Mouse (Mus musculus) naive thymus-derived CD4-positive, alpha-beta T cell, adult 2 months (primary cell): ENCODE data around the gene H2-Q2.
"Not testable (repeated sequence)": the region's sequence is repeated elsewhere in the genome, so short reads cannot be mapped to it uniquely, and the experiment has no call there.

Experiments
- DNase-seq: peaks from one replicate; pipeline ENCODE4 v3.0.0-alpha.2; 2011; ENCODE audit warnings: low read depth

The H2-Q2 gene

GRCm38 (mm10) chr17:35342071-35342671, at the start of gene H2-Q2:
H2-Q2 (plus strand) TSS chr17:35342242.
- DNase-seq = peak; percentile 48

DNA sequence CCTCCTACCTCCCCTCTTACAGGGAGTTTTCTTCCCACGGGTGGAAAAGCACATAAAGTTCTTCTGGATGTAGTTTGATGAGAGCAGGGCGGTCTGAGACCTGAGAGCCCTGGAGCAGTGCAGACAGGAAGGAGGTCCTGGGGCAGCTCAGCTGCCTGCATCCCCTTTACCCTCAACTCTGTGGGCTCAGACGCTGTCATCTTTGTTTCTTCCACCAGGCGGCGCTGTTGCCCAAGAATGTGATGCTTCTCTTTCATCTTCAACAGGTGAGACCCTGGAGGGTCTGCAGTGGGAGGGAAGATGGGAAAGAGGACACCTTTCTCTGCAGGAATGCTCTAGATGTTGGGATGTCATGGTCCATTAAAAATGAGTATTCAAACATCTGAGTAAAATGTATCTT, 46.2 kb upstream of the H2-Q2 start:
- peak; percentile 76 for DNase-seq

GRCm38 (mm10) chr17:35300261-35300945, 41.6 kb upstream of the H2-Q2 start:
- DNase-seq = peak; percentile 37

DNA sequence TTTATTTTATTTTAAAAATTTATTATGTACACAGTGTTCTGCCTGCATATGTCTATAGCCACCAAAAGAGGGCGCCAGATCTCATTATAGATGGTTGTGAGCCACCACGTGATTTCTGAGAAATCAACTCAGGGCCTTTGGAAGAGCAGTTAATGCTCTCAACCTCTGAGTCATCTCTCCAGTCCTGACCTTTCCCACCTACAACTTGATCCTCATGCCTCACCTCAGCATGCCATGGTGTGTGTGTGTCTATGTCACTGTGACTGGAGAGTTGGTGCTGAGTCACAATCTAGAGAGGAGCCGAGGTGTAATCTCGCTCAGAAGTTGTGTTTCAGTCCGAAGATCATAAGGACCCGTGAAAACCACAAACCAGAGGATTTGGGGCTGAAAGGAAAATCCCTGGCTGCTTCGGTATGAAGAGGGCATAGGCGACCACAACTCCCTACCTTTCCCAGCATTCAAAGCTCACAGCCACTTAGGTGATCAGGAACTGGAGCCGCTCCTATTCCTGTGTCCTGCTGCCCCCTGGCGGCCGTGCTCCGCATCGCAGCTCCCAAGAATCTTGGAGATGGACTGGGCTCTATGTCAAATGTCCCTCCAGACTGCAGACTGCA, 40.3 kb upstream of the H2-Q2 start:
- DNase-seq = peak; percentile 91

GRCm38 (mm10) chr17:35303271-35303670, 38.8 kb upstream of the H2-Q2 start:
- DNase-seq = no peak

DNA sequence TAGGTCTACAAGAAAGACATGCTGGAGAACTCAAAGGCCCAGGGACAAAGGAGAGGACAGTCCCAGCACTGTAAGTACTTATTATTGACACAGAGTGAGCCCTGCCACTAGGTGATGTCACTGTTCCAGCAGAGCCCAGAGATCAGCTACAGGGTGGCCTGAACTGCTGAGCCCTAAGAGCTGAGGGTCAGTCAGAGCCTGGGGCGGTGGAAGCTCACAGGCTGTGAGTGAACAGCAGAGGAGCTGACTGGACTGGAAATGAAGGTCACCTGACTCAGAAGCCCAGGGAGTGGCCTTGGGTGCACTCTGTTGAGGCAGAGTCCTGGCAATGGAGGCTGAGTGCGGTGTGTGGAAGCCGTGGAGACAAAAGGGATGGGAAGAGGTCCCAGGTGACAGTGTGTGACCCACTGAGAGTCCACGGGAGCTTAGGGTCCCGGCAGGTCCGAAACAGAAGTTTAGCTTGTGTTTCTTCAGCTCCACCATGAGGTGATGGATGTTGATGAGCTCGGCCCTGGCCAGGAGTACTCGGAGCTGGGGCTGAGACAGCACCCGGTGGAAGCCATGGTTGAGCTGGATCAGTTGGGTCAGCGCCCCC, 38.2 kb upstream of the H2-Q2 start:
- no peak for DNase-seq

DNA sequence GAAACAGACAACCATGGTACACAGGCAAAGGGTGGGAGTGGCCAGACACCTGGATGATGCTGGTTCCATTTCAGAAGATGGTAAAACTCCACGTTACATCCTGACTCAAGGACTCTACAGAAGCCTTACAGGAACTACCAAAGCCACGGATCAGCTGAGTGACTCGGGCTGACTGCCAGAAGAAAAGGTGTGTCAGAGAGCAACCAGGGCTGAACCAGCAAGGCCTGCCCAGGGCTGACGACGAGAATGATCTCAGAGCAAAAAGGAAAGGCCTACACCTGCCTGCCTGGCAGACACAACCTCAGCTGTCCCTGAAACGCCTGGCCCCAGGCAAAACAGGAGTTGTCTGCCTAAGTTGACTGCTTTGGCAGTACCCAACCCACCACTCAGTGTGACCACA, 37.6 kb upstream of the H2-Q2 start:
- peak; percentile 25 for DNase-seq

DNA sequence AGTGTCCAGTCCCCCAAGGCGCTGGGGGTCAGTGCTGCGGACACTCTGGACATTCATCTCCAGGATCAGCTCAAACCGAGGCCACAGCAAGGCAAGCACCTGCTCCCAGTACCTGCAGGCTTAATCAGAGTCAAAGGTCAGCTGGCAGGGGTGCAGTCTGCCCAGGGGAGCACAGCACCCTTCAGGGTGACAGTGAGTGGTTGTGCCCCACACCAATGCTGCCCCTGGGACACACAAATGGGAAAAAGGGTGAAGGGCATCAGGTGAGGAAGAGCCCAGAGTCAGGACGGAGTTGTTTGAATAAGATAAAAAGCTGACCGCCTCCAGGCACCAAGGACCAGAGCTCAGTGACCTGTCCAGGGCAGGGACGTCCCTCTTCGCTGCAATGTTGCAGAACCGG, 37.1 kb upstream of the H2-Q2 start:
- not testable (repeated sequence) for DNase-seq

- DNase-seq = no peak
Measured at GRCm38 (mm10) chr17:35318671-35319070, 23.4 kb upstream of the H2-Q2 start.

DNA sequence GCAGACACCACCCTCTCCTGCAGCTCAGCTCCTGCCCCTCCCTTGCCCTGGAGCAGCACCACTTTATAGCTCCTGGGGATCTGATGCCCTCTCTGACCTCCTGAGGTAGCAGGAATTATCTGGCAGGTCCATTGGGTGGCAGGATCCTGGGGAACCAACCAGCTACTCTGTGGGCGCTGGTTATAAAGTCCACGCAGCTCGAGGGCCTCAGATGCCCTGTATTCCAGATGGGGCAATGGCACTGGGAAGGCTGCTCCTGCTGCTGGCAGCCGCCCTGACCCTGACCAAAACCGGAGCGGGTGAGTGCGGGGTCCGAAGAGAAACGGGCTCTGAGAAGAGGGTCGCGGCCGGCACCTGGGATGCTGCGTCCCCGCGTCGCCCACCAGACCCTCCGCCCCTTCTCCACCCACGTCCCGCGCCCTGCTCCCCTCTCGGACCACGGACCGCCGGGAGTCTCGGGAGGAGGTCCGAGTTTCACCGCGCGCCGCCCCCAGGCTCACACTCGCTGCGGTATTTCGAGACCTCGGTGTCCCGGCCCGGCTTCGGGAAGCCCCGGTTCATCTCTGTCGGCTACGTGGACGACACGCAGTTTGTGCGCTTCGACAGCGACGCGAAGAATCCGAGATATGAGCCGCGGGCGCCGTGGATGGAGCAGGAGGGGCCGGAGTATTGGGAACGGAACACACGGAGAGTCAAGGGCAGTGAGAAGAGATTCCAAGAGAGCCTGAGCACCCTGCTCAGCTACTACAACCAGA, 21.5 kb upstream of the H2-Q2 start, which contains the start of gene H2-Q1:
H2-Q1 (plus strand) TSS at position 79 of the 755 bp plus-strand sequence.
- DNase-seq = no peak

GRCm38 (mm10) chr17:35325124-35325523, 16.9 kb upstream of the H2-Q2 start:
- DNase-seq = peak; percentile 58

DNA sequence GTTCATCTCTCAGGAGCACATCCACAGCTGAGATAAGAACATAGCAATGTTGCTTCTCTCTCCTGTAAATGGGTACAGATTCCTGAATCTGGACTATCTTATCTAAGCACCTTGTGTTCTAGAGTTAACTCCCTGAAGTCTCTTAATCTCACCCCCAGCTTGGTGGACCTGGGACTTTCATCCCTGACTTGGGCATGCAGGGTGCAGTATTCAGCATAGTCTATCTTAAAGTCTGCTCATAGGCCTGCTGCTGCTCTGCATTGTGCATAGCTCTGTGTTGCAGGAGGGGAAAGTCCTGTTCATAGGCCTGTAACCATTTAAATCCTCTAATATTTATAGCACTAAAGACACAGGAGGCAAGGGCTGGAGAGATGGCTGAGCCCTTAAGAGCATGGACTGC, 16.0 kb upstream of the H2-Q2 start:
- not testable (repeated sequence) for DNase-seq

DNA sequence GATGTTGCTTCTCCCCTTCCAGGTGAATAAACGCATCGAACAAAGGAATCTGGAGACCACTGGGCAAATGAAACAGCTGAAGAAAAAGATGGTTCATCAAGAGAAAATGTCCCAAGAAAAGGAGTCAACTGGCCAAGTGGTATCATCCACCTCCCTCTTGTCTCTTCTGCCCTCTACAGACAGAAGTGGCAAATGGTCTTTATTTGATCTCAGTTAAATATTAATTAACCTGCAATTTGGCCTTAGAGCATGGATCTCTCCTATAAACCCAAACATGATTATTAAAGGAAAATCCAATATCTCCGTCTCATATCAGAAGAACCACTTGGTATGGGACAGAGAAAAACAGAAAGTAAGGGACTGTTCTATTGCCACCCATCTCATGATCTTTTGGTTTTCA, 12.3 kb upstream of the H2-Q2 start:
- not testable (repeated sequence) for DNase-seq

DNA sequence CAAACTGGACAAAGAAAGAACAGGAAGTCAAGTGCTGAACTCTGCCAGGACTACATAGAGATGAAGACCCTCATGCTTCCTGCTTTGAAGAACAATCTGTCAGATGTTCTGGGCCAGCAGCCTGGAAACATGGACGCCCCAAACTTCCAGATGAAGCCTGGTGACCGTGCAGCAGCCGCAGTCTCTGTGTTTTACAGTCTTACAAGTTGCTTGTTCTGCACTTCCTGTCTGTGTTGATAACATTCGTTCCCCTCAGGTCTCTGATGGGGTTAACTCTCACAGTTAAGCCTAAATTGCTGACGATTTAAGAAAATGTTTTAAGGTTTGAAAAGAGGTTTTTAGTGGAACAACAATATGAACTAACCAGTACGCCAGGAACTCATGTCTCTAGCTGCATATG, 10.5 kb upstream of the H2-Q2 start:
- DNase-seq = not testable (repeated sequence)

GRCm38 (mm10) chr17:35342711-35343476, 852 bp downstream of the H2-Q2 start:
- peak; percentile 52 for DNase-seq

GRCm38 (mm10) chr17:35347659-35348058, 5.6 kb downstream of the H2-Q2 start:
- not testable (repeated sequence) for DNase-seq

GRCm38 (mm10) chr17:35353275-35353674, 11.2 kb downstream of the H2-Q2 start:
- DNase-seq = peak; percentile 65

GRCm38 (mm10) chr17:35354071-35354470, 12.0 kb downstream of the H2-Q2 start:
- DNase-seq = peak; percentile 44

- no peak for DNase-seq
Measured at GRCm38 (mm10) chr17:35357086-35357485, 15.0 kb downstream of the H2-Q2 start.

GRCm38 (mm10) chr17:35358763-35359469, 16.9 kb downstream of the H2-Q2 start:
- DNase-seq = peak; percentile 29

- DNase-seq = peak; percentile 68
Measured at GRCm38 (mm10) chr17:35359470-35359862, 17.4 kb downstream of the H2-Q2 start.
